Mouse (Mus musculus): ENCODE measurements around the gene Tex29.
A peak's percentile ranks its signal among the peaks of the same experiment; 100 is the strongest.

Gene Tex29

DNA sequence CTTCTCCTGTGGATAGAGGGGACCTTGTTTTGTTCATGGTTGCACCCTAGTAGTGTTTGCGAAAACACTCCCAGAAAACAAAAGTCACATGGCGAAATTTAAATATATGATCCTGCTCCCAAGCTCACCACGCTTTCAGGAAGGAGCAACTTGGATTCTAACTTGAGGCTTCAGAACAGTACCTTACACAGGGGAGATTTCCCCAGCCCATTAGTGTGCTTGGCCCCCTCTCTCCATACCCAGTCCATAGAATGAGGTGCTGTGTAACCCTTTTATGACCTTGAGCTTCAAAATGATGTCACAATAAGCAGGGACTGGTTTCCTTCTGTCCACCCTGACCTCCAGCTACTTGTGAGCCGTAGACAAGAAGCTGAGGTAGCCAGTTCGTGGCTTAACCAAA lies at the start of gene Tex29:
Gene Tex29 (plus strand): TSS at position 301 of the 400 bp plus-strand sequence.
- no peak for DNase-seq (ENCODE audit: low read depth, low spot score)

DNA sequence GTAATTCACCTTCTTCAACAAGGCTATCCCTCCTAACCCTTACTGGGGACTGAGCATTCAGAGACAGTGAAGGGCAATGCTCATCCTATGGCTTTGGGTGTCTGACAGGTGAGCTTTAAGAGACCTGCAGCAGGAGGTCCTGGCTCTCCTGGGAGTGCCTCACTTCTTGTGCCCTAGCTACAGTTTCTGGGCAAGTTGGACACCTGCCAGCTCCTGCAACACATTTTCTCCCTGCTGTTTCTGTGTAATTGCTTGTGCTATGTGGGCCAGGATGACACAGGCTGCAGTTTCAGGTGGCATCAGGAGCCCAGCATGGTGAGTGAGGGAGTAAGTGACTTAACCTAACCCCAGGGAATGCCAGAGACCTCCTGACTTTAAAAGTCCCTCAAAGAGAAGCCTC lies 45.3 kb upstream of the Tex29 start:
- no peak for DNase-seq (ENCODE audit: low read depth, low spot score)

DNA sequence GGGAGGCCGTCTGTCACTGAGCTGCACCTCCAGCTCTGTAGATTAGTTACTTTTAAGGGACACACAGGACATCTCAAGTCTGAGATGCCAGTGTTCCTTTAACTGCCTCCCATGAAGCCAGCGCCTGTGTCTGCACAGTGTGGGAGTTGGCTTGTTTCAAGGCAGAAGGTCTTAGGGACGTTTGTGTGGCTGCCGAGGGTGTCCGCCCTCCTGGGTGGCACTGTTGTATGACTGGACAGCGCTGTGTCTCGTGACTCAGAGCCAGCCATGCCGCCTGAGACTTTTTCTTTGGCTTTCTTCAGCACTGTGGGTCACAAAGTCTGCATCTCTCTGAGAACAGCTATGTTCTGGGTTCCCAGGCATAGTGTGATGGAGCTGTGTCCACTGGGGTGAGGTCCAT lies 43.1 kb upstream of the Tex29 start:
- no peak for DNase-seq (ENCODE audit: low read depth, low spot score)

DNA sequence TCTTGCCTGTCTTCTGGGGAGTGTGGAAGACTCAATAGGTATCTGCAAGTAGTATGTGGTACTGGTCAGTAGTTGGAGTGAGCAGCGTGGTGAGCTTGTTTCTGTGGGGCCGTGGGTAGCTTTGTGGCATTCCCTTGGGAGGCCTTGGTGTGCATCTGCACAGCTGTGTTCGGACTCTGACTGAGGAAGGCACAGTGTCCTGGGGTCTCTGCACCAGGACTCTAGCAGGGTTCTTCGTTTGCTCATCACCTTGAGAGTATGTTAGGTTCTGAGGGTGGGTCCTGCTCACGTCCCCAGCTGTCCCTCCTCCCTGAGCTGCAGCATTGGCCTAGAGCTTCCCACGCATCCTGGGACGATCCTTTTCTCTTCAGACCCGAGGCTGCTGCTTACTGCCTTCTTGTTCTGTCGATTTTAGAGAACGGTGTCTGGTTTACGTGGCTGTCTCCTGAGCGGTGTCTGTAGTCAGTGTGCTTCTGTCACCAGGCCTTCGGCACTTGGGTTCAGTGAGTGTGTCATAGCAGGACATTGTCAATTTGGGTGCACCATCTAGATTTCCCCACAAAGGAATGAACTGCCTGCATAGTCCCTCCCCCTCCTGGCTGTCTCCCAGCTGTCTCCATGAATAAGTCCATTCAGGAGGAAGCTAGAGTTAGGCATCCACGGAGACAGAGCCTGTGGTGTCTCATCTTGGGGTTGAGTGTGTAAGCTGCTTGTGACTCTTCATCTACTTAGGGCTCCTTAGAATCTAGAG lies 42.4 kb upstream of the Tex29 start:
- peak; percentile 17 for DNase-seq (ENCODE audit: low read depth, low spot score)

DNA sequence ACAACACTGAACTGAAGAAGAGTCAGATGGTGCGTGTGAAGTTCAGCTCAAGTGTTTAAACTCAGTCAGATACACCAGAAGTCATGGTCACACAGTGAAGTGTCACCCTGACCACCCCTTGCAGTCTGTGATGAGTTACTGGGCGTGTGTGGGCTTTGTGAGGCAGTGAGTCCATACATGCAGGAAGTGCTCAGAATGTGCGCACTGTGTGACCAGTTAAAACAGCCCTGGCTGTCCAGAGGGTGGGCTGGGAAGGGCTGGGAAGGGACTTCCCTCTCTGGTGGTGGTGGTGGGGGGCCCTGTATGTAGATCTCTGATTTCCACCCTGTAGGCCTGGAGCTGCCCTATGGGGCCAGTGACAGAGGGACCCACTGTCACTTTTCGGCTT lies 41.8 kb upstream of the Tex29 start:
- DNase-seq (ENCODE audit: low read depth, low spot score) = no peak

DNA sequence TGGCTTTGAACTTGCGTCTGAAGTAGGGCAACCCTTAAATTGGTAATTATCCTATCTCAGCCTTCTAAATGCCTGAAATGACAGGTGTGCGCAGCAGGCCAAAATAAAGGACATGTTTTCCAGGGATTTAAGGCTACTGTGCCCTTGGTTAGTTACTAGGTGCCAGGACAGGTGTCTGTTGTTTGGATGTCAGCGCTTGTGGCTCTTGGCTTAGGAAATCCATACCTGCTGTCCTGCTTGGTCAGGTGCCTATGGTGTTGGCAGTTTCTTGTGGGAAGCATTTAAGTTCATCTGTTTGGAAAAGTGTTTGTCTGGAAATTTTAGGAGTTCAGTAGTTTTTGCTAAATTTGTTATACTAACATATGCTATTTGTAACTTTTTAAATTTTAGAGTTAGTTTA lies 41.2 kb upstream of the Tex29 start:
- no peak for DNase-seq (ENCODE audit: low read depth, low spot score)

DNA sequence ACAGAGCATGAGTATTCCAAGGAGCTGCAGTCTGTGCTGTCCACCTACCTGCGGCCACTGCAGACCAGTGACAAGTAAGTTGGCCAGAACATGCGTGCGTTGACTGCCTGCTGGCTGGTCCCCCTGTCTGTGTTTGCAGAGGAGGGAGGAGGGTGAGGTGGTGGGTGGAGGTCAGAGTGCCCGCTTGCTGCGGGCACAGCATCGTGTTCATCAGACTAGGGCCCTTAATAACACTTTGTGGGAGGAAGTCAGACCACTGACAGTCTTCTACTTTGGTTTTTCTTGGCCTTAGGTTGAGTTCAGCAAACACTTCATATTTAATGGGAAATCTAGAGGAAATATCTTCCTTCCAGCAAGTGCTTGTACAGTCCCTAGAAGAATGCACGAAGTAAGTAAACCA lies 39.8 kb upstream of the Tex29 start:
- no peak for DNase-seq (ENCODE audit: low read depth, low spot score)

DNA sequence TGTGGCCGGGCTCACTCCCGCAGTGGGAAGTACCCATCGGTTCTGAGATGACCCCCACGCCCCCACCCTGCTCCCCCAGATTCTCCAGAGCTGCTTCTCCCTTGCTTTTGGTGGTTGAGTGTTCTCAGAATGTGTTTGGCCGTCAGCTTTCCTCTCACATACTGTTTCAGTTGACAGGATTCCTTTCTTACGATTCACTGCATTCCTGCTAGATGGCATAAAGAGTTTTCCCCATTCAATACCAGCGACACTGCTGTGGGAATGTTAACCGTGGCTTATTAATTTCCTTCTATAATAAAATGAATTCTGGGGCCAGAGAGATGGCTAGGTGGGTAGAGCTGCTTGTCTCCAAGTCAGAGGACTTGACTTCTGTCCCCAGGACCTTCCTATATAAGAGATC lies 38.7 kb upstream of the Tex29 start:
- DNase-seq (ENCODE audit: low read depth, low spot score) = no peak

DNA sequence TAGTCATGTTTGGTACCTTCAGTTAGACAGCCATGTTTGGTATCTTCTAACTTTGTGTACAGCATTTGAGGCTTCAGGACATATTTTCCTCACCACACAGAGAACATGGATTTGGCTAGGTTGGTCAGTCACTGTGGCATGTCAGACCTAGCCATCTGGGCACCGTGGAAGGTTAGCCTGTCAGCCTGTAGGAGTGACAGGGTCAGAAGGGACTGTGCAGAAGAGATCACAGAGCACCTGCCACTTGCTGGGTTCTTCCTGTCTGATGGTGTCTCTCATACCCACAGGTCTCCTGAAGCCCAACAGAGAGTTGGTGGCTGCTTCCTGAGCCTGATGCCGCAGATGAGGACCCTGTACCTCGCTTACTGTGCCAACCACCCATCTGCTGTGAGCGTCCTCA lies 35.4 kb upstream of the Tex29 start:
- DNase-seq (ENCODE audit: low read depth, low spot score) = no peak

DNA sequence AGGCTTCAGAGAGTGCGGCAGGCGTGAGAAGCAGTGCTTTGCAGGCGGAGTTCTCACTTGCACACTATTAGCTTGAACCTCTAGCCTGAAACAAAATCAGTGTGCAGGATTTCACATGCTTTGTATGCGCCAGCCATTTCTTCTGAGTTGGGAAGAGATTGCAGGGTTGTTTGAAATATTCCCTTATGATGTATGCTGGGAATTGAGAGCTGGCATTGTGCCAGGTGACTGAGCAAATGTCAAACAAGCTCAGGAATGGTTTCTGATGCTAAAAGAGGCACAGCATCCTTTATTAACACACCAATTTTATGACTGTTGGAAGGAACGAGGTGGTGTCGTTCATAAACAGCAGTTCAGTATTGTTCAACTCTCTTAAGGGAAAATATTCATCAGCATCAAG lies 34.0 kb upstream of the Tex29 start:
- DNase-seq (ENCODE audit: low read depth, low spot score) = no peak

DNA sequence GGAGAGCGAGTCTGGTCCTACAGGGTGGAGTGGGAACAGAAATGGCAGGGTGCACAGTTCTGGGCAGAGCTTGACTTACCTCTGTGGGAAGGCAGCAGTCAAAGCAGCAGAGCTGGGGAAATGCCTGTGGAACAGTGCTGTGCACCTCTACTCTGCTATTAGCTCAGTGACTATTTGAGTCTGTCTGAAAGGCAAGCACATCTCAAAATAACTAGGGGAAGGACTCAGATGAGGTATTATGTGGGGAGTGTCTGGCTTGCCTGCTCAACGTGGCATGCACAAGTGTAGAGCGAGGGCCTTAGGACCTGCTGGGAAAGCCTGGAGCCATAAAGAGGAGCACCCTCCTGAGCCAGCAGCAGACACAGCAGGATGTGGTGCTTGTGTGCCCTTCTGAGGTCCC lies 32.9 kb upstream of the Tex29 start:
- no peak for DNase-seq (ENCODE audit: low read depth, low spot score)

DNA sequence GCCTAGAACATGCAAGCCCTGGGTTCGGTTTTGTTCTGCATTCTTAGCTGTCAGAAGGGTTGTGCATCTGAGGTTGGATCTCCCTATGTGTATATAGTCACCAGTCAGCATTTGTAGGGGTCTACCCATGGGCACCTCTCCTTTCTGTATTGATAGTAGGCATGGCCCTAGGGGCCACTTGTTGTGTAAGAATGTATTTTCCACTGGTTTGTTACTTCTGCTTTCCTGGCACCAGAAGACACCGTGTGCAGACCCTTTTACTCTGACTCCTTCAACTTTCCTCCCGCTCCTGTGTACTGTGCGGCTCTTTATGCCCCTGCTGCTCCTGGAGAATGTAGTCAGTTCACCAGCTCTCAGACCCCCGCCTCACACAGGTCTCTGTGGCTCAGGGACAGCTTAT lies 32.2 kb upstream of the Tex29 start:
- no peak for DNase-seq (ENCODE audit: low read depth, low spot score)

DNA sequence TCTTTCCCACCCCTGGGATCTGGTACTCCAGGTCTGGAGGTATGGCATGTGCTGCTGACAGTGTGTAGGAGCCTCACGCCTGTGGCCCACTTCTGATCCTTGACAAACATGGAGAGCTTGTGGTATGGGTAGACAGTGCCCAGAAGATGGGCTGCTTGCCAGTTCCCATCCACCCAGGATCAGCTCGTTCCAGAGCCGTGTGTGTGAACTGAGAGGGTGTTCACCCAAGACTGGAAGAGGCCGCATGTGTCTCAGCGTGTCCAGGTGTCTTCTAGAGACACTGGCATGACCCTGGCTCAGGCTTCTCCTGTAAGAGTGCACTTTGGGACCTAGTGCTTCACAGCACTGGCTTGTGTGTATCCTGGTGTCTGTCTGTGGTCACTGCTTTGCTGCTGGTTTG lies 29.8 kb upstream of the Tex29 start:
- no peak for DNase-seq (ENCODE audit: low read depth, low spot score)

DNA sequence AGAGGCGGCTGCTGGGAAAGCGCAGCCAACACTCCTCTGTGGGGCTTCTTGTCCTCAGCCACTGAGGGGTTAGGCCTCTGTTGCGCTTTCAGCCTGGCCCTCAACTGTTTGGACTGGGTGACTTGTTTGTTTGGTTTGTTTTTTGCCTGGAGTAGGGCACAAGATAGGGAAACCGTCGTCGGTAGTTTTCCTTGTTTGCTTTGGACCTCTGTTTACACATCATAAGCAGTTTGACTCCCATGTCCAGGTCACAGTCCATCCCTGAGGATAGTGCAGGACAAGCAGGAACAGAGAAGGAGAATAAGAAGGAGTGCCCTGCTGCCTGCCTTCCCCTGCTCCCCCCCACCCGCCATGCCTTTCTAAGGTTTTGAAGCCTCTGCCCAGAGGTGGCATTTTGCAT lies 26.5 kb upstream of the Tex29 start:
- no peak for DNase-seq (ENCODE audit: low read depth, low spot score)

DNA sequence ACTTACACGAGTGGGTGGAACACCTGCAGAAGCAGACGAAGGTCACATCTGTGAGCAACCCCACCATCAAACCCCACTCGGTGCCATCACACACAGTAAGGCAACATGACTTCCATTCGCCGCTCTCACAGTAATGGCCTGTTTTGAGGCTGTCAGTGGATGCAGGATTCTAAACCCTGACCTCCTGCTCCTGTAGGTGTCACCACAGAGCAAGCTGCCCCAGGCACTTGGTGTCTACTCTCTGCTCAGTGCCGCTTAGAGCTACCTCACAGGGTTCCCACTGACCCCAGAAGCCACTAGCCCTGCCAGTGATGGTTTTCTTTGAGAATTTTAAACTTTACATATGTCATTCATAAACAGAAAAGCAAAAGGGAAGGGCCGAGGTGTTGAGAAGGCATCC lies 25.1 kb upstream of the Tex29 start:
- no peak for DNase-seq (ENCODE audit: low read depth, low spot score)

DNA sequence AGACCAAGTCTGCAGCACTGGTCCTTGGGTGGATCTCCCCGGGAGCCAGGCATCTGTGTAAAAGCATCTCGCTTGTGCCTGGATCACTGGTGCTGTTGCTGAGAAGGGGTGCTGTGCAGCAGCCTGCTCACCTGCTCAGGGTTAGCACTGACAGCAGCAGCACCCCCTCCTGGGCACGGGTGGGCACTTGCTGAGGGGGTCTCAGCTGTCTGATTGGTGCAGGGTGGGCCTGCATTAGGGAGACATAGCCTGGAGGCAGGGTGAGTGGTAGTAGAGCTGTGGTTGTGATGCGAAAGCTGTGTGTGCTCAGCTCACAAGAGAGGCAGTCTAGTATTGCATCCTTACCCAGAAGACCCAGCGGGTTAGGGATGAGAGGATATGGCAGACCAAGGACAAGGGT lies 20.1 kb upstream of the Tex29 start:
- DNase-seq (ENCODE audit: low read depth, low spot score) = no peak

DNA sequence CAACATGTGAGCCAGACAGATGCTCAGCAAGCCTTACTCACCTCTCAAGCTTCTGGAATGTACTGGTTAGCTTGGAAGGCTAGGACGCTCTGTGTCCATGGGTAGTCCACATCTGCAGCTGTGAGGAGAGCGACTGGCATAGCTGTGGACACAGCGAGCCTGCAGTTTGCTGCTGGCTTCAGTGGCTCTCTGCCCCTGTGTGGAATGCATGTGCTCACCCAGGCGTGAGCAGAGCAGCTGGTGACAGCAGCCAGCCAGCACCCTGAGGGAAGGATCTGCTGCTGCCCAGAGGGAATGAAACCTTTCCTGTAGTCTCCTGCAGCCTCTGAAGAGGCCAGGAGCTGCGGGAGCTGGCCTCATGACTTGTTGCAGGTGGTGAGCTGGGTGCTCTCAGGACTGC lies 19.7 kb upstream of the Tex29 start:
- no peak for DNase-seq (ENCODE audit: low read depth, low spot score)

DNA sequence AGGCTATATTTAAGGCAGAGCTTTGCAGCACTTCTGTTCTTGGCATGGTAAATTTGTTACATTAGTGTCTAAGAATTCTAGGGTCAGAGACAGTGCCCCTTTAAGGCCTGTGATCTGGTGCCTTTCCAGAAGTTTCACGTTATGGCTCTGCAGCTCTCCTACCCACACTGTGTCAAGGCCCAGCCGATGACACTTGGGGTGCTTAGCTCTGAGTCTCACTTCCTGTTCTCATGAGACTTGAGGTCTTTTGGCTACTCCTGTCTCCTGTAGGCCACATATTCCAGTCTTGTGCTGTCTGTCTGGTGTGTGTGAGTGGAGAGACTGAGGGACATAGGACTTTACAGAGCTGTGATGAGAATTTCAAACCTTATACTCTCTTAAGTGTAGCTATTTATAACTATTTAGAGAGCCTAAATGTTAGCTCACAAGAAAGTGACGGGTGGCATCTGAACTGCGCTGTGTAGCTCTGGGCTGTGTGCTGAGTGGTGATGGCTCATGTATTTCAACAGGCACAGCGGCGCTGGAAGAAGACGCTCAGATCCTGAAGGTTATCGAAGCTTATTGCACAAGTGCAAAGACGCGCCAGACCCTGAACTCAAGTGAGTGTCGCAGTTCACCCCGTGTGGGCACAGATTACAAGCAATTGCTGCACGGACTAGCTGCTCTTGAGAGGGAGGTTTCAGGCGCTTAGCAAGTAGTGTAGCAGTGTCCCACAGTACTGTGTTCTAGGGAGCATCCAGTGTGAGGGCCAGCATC lies 18.6 kb upstream of the Tex29 start:
- DNase-seq (ENCODE audit: low read depth, low spot score) = no peak

DNA sequence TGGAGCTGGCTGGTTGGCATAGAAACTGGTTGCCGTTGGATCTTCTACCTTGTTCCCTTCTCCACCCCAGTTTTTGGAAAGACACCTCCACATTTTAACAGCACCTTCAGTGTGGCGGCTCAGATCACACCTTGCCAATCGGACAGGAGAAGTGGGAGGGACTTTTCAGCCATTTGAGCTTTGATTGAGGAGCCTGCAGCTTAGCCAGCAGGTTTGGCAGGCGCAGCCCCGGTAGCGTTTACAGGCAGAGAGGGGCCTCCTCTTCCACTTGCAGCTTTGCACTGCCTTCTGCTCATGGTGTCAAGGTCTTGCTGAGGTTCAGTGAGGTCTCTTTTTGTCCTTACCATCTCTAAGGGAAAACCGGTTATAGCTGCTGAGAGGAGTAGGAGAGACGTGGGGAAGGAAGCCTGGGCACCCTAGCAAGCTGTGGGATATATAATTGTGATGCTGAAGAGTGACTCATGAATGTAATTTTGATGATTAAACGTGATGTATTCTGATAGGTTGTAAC lies 17.7 kb upstream of the Tex29 start:
- DNase-seq (ENCODE audit: low read depth, low spot score) = no peak

DNA sequence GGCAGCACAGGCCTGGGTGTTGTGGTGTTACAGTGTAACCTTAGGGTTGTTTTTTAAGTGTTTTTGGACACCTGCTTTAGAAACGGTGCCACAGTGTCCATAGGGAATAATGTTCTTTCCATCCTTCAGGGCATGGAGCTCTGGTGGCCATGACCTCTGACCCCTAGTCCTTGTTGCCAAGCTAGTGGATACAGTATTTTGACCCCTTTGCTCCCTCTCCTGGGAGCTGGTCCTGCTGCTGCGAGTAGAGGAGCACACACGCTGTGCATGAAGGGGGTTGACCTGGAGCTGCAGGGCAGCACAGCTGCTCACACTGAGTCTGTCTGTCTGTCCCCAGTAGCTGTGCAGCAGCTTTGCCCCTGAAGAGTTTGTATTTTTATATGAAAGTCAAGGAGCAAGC lies 14.5 kb upstream of the Tex29 start:
- DNase-seq (ENCODE audit: low read depth, low spot score) = no peak

DNA sequence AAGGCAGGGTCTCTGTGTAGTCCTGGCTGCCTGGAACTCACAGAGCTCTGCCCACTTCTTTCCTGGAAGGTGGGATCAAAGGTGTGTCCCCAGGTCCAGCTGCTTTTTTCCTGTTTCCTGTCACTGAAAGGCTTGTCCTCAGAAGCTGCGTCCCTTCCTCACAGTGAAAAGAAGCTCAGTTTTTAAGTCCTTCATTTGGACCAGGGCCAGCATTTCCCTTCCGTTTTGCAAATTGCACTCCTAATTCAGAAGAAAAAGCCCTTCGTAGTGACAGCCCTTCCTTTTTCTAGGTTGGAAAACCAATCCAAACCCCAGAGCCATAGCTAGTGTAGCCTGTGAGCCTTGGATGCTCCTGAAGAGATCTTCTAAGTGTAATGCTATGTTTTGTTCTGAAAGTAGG lies 13.0 kb upstream of the Tex29 start:
- DNase-seq (ENCODE audit: low read depth, low spot score) = no peak

DNA sequence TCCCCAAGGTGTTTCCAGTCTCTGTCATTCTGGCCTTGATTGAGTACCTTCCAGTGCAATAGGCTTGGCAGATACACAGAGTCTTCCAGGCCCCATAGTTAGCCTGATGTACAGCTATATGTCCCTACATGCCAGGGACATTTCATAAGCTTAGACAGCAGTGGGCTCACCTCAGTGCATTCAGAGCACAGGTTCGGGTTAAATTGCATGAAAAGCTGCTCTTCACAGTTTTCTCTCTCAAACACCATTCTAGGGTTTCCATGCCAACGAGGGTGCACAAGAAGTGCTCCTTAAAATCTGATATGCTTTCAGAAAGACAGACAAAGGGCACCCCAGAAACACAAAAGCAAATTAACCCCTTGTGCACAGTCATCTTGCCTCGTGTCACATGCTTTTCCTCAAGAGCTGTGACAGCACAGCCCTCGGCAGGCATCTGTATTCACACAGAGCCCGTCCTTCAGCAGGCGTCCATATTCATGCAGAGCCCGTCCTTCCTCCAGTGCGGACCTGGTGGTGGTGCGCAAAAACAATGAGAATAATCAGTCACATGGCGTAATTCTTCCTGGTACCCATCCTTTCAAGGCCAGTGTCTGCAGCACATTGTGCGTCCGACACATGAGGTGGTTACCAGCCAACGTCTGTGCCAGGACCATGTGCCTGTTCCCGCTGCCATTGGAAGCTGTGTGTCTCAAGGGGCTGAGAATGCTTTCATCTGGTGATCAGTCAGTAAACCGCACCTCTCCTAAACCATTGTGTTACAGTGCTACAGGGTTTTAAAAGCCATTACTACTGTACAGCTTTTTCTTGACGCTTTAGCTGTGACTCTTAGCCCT lies 9.8 kb upstream of the Tex29 start:
- no peak for DNase-seq (ENCODE audit: low read depth, low spot score)

All from retina, postnatal 7 days (tissue).